Mouse (Mus musculus) CD4-positive, CD25-positive, alpha-beta regulatory T cell, adult 4 months (primary cell): Measurements from ENCODE around the gene Ankrd9. TPM values are rescaled to one million over a fixed set of nuclear protein-coding genes. Genes with fewer than 3 reads are reported as not detected.

Experiments used
- ATAC-seq: one replicate; pipeline ENCODE4 v1.8.0; 2017
- polyA plus RNA-seq, 2 experiments: library from polyadenylated mRNA; unstranded; fragments of 100-300 nt; shearing (Covaris generic); gene quantifications; one replicate each; pipeline ENCODE4 v1.2.1; 2017

Ankrd9 gene
- polyA plus RNA-seq, 2 experiments from 2014 or later = 0.32 to 1.2 TPM

DNA sequence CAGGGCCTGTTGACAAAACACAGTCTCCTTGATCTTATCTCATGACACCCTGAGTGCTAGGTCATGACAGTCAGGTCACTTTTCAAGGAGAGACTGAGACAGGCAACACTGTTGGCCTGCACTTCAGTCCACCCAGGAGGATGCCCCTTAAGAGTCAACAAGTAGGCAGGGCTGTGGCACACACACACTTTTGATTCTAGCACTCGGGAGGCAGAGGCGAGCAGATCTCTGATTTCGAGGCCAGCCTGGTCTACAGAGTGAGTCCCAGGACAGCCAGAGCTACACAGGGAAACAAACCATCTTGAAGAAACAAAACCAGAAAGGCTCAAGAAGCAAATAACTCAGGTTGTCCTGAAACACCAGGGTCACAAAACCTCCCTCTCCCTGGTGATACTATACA is 10.6 kb upstream of the Ankrd9 start:
- no peak for ATAC-seq

GRCm38 (mm10) chr12:110986536-110987425 is 7.9 kb upstream of the Ankrd9 start:
- no peak for ATAC-seq

- no peak for ATAC-seq
Measured at GRCm38 (mm10) chr12:110985141-110985540, 6.3 kb upstream of the Ankrd9 start.

GRCm38 (mm10) chr12:110984598-110984997 is 5.8 kb upstream of the Ankrd9 start:
- no peak for ATAC-seq

GRCm38 (mm10) chr12:110983714-110984113 is 4.9 kb upstream of the Ankrd9 start:
- no peak for ATAC-seq

DNA sequence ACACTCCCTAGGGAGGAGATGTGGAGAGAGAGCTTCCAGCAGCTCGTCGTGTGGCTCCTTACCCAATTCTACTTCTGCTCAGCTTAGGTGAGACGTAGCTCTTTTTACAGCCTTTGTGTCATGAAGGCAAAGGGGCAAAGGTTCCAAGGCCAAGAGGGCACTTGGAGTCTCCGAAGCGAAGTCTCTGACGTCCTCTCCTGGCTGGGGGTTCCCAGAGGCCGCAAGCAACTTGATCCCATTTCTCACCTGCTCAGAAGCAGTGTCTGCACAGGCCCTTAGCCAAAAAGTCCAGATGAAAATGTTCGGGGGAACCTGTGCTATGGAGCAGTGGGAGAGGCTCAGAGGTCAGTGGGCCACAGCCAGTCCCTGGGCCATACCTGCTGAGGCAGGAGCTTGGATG is 4.2 kb upstream of the Ankrd9 start:
- ATAC-seq = no peak

- ATAC-seq = no peak
Measured at GRCm38 (mm10) chr12:110981736-110982135, 2.9 kb upstream of the Ankrd9 start.

- no peak for ATAC-seq
Measured at GRCm38 (mm10) chr12:110979808-110980207, 968 bp upstream of the Ankrd9 start.

DNA sequence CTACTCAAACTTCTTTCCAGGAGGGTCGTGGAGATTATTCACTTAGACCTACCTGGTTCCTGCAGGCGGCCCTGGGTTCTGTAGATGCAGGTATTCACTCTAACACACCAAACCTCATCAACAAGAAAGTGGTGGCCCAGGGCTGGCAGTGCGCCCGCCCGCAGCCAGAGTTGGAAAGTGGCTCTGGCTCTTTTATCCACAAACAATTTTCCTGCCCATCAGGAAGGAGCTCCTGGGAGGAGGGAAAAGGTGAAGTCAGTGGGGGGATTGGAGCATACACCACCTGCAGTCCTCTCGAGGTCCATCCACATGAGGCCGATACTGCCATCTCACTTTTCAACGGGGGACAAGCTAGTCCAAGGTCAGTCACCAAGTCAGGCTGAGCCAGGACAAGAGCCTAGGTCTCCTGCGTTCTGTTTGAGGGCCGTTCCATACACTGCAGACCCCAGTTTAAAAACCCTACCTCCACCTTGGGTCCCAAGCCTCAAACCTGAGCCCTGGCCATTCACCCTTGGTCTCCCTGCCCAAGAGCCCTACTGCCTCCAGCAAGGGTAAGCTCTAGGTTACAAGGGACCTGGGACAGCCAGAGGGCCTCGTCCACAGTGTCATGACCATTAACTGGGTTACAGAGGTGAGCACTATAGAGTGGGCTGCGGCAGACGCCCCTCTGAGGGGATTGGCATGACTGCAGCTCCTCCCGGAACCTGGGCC is 789 bp downstream of the Ankrd9 start:
- no peak for ATAC-seq

GRCm38 (mm10) chr12:110977345-110977733 is 1.5 kb downstream of the Ankrd9 start:
- ATAC-seq = no peak

- ATAC-seq = no peak
Measured at GRCm38 (mm10) chr12:110976589-110977344, 2.1 kb downstream of the Ankrd9 start.

DNA sequence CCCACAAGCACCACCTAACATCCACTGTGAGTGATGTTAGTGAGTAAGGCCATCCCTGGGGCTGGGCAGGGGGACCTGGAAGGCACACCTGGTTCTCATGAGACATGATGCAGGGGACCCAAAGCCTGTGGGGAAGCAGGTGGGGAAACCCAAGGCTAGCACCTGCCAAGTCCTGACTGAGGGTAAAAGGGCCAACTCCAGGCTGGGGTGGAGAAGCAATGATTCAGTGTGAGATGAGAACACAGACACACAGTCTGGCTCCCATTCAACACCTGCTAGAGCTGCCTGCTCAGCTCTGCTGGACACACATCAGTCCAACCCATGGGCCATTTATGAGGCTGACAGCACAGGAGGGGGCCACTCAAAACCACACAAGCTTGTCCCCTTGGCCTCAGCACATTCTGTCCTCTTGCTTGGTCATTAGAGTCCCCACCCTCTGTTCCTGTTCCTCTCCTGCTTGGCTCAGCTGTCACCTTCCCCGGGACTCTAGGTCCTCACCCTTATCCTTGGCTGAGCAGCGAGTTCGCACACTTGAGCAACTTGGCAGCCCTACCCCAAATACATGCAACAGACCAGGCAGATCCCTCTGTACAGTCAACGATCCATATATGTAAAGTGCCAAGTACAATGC is 2.9 kb downstream of the Ankrd9 start:
- ATAC-seq = no peak

DNA sequence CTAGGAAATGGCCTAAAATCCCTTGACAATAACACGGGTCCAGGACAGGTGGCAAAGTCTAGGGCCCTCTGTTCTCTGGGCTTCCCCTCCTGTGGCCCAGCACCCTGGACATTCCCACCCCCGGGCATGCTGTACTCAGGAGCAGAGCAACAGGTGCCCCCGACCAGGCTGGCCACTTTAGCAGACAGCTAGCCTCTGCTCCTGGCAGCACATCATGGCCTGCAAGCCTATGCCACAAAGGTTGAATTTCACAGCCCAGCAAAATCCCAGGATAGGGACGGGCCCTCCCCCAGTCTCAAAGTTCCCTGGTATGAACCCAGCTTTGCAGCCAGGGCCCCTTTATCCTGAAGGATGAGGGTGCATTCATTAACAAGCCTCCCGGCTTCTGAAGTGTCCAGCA is 3.5 kb downstream of the Ankrd9 start:
- ATAC-seq = no peak

DNA sequence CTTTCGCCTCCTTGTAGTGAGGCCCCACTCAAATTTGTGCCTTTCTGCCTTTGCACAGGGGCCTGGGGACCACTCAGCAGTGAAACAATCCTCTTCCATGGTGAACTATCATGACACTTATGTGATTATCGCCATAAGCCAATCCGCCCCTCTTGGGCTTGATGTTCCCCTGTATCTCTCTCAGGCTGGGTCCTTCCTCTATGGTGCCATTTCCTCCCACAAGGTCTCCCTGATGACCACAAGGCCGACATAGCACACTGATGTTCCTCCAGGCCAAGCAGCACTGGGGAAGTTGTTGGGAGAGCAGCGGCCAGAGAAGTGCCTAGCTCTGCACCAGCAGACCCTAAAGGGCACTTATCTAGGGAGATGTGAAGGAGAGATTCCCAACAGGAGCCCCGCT is 4.1 kb downstream of the Ankrd9 start:
- ATAC-seq = no peak

GRCm38 (mm10) chr12:110974295-110974694 is 4.5 kb downstream of the Ankrd9 start:
- ATAC-seq = no peak

DNA sequence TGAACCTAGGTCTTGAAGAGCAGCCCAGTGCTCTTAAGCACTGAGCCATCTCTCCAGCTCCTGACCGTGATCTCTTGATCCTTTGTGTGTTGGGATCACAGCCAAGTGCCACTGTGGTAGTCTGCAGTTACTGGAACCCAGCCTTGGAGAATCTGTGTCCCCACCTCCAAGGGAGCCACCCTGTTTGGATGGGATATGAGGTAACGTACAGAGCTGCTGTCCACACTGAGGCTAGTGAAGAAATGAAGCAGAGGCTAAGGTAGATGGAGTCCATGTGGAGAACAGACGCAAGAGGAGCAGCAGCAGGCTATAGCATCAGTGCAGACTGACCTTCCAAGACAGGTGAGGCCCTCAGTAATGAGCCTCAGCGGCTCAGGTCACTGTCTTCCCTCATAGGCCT is 5.0 kb downstream of the Ankrd9 start:
- no peak for ATAC-seq

- no peak for ATAC-seq
Measured at GRCm38 (mm10) chr12:110971972-110972371, 6.9 kb downstream of the Ankrd9 start.

GRCm38 (mm10) chr12:110970408-110970807 is 8.4 kb downstream of the Ankrd9 start:
- no peak for ATAC-seq

DNA sequence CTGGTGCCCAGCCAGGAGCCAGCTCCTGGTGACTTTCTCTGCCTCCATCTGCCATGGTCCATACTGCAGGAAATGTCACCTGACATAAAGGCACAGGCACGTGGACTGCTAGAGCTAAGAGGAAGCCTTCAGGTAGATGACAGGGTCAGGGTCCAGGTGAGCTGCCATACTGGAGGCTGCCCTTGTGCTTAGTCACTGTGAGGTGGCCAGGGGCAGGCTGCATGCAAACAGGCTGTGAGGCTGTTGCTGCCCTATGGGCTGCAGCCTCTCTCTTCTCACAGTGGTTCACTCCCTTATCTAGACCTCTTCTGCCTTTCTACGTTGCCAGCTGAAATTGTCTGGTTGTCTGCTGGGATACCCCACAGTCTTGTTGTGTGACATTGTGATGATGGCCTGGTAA is 11.7 kb downstream of the Ankrd9 start:
- ATAC-seq = no peak

- no peak for ATAC-seq
Measured at GRCm38 (mm10) chr12:110966079-110966478, 12.8 kb downstream of the Ankrd9 start.

- ATAC-seq = no peak
Measured at GRCm38 (mm10) chr12:110965500-110965899, 13.3 kb downstream of the Ankrd9 start.

- ATAC-seq = no peak
Measured at GRCm38 (mm10) chr12:110961973-110962372, 16.9 kb downstream of the Ankrd9 start.
